Mouse (Mus musculus) bone marrow macrophage, adult 2 months (primary cell): ENCODE measurements around the gene Cyth1.

Experiments used
- CTCF ChIP-seq: IDR thresholded peaks from 2 replicates; pipeline ENCODE4 v1.5.1; 2012; ENCODE audit warnings: low read depth, mild to moderate bottlenecking, low read length, moderate library complexity
- POLR2A ChIP-seq: IDR thresholded peaks from 2 replicates; pipeline ENCODE4 v1.6.1; 2012; ENCODE audit warnings: mild to moderate bottlenecking, low read depth, low read length, borderline replicate concordance

- TF ChIP-seq CTCF (no peak), POLR2A (no peak)
Measured at GRCm38 (mm10) chr11:118130534-118130933, 117.9 kb downstream of the Cyth1 start, which contains the start of gene Dnah17.
